Mouse (Mus musculus) spleen, adult 18-20 months (tissue): ENCODE data around the gene Comp.

Experiments used
- DNase-seq, 2 experiments: peaks; one replicate each; pipeline ENCODE4 v3.0.0; 2022; ENCODE audit warnings: mixed read lengths in 2 of 2

Gene Comp

GRCm38 (mm10) chr8:70404212-70404611 lies 30.9 kb downstream of the Comp start:
- no peak for DNase-seq

- no peak for DNase-seq
These were observed 31.8 kb downstream of the Comp start for GRCm38 (mm10) chr8:70405189-70405588.

DNA sequence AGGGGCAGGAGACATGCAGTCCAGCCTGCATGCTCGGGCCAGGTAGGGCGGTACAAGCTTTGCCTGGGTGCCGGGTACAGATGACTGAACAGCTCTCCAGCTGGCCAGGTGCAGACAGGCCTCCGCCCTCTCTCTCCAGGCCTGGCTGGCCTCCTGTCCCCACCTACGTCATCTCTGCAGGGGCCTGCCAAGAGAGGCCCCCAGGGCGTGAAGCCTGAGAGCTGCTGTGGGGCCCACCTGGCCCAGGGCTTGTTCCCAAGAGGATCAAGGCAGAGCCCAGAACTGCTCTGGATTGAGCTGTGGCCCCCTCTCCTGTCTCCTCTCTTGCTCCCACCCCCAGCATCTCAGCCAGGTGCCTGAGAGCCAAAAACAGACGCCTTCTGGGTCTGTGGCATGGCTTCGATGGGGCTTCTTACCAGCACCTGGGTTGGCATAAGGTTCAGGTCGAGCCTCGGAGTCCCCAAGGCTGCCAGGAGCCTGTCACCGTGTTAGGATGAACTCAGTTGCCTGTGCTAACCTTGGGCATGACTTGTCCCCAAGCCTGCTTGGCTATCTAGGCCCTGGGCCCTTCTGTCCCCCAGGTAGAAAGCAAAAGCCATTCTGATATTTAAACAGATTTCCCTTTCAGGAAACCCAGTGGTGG lies 33.2 kb downstream of the Comp start:
- DNase-seq, result no peak

GRCm38 (mm10) chr8:70408301-70408700 lies 34.9 kb downstream of the Comp start:
- DNase-seq, result no peak

DNA sequence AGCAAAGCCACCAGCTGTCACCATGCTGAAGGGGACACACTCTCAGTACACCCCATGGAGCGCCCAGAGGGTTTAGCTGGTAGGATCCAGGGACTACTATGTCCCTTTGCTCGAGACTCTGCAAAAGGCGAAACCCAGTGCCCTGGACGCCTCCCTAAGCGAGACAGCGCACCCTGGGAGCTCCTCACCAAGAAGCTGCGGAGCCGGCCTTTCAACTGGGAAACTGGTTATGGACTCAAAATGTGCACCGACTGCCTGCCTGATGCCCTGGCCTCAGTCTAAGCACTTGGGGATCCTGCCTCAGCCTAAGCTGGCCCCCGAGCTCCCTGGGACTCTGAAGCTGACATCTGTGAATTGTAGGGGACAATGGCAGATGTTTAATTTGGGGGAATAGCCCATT lies 35.7 kb downstream of the Comp start:
- DNase-seq, result no peak

DNA sequence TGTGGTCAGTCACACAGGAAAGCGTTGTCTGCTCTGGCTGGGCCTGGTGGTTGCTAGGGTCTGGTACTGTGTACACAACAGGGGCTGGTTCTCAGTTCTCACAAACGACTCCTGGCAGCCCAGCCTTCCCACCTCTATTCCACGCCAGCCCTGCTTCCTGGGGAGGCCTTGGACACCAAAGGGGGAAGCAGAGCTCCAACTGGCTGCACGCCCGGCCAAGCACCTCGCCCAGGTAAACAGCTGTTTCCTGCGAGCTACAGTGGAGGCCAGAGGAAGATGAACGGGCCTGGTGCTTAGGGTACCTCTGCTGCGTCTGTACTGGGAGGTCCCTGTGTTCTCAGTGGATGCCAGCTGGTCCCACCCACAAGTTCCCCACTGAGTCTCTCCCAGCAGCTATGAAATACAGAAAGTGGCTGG lies 36.1 kb downstream of the Comp start:
- DNase-seq, result no peak

DNA sequence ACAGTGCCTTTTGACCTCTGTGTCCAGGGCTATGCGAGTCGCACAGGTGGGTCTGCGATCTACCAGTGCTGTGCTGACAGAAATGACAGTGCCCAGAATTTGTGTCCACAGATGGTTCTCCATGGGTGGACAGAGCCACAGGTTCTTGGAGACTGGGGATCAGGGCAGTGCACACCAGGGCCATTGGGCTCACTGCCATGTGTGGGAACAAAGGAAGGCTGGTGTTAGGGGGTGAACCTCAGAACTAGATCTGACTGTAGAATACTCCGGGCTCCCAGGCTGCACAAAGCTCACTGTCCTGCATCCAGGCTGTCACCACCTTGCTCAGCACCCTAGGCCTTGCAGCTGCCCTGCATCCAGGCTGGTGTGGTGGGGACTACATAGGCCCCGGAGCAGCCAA lies 36.9 kb downstream of the Comp start:
- no peak for DNase-seq

GRCm38 (mm10) chr8:70414310-70414946 lies 41.1 kb downstream of the Comp start:
- no peak for DNase-seq

- no peak for DNase-seq
These were observed 42.4 kb downstream of the Comp start for GRCm38 (mm10) chr8:70415540-70416451.

DNA sequence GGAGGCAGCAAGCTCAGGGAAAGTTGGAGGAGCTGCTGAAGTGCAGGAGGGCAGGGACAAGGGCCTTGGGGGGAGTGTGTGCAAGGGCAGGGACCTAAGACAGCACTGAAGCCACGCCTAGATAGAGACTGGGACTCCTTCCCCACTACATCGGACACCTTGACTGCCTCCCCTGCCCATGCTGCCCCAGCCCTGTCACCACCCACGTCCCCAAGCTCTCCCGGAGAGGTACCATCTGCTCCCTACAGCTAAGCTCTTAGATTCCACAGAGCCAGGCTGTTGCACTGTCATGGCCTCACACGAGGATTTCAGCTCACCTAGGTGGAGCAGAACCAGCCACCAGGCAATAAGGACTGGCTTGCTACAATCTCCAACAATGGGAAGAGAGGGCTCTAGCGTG lies 43.6 kb downstream of the Comp start:
- DNase-seq, result no peak

- no peak for DNase-seq
These were observed 44.6 kb downstream of the Comp start for GRCm38 (mm10) chr8:70417914-70418313.

DNA sequence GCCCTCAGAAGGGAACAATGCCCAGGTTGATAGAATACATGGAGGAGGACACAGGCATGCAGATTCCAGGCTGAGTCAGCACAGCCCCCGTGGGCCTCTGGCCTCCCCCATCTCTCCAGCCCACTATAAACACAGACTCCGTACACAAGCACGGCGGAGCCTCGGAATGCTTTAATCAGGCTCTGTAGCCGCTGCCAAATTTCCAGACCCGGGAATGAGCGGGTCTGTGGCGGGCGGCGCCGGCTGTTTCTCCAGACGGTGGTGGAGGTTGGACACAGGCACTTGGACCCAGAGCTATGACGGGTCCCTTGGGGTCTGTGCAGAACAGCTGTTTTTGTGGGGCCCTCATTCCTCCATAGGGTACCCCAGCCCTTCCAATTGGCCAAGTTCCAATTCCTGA lies 45.6 kb downstream of the Comp start:
- DNase-seq, result no peak

GRCm38 (mm10) chr8:70419879-70420643 lies 46.7 kb downstream of the Comp start:
- DNase-seq, result no peak

GRCm38 (mm10) chr8:70421349-70422104 lies 48.2 kb downstream of the Comp start:
- no peak for DNase-seq

DNA sequence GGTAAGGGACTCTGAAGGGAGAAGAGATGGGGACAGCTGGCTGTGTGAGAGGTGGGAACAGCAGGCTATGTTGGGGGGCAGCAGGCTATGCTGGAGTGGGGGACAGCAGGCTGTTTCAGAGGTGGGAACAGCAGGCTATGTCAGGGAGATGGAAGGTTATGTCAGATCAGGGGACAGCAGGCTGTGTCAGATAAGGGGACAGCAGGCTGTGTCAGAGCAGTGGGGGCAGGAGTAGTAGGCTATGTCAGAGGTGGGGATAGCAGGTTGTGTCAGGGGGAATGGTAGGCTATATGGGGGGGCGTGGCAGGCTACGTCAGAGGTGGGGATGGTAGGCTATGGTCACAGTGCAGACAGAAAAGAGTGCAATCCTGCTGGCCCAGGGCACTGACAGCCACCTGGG lies 49.4 kb downstream of the Comp start:
- no peak for DNase-seq

- DNase-seq, result peak in 1 of 2 experiments; percentile 10
These were observed 53.0 kb downstream of the Comp start for GRCm38 (mm10) chr8:70426300-70426907.

DNA sequence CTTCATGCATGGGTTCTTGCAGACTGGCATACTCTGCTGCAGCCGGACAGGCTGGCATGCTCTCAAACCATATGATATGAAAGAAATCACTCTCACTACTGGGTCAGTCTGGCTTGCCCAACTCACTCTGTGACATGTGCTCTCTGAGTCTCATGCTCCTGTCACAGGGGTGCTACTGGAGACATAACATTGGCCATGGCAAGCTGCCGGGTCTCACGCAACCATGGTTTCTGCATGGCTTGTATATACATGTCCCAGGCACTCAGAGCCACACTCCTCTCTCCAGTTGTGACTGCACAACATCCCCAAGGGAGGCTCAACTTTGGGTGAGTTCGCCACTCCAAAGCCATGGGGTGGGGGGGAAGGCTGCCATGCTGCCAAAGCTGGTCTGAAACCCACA lies 57.9 kb downstream of the Comp start:
- DNase-seq, result no peak
